9 mouse cellular contexts compared by ENCODE assay signal in the genomic region with DNA sequence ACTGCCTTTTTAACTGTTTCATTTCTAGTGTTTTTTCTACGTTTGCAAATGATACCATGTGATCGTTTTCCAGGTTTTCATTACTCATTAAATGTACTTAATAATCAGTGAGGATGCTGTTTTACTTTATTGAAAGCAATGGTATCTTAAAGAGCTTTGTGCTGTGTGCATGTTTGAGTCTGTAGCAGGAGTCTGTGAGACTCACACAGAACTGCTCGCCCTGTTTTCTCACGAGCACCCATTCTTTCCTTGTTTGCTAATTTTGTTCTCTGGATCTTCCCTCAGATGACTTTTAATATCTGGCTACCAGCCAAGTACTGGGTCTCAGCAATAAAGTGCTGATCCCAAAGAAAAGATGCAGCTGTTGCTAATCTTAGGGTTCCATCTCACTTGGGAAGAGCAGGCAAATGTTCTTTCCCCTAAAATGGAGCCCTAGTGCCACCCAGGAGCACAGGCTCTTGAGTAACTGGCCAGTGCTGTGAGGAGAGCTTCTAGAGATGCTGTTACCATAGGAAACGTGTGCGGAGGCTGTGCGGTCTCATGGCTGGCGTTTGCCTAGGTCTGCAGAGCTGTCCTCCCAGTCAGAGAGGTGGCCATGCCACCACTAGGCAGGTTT. TPM values are rescaled to one million over a fixed set of nuclear protein-coding genes. Genes with fewer than 3 reads are reported as not detected.
DNase-seq lines count a peak whose midpoint lies in the region; ATAC-seq and TF ChIP-seq lines count a peak whose summit lies in the region.
"Had no signal": no experiment of that assay in that cellular context is flagged by ENCODE, and none has a peak within 500 bp of the region (broad histone marks: within the 10 kb centered on the region; RNA-seq: fewer than 3 reads in every experiment).

No protein-coding gene starts in this region.

- no peak for ATAC-seq in kidney, embryonic 15.5 days (replicated peaks; ENCODE audit: low FRiP score)
- no peak for ATAC-seq in kidney, embryonic 16.5 days (ENCODE audit: low FRiP score, low TSS enrichment)
- ATAC-seq in embryonic facial prominence, embryonic 15.5 days (ENCODE audit: insufficient number of reproducible peaks, low FRiP score, low TSS enrichment, low read depth), result no peak
- ATAC-seq in hindbrain, embryonic 14.5 days (ENCODE audit: low FRiP score), result peak; percentile 28; the same call in 1 of the 2 replicates
- peak; percentile 33 for ATAC-seq in neural tube, embryonic 14.5 days (ENCODE audit: low read depth)
- ATAC-seq in liver, postnatal 0 days, result no peak

- TF ChIP-seq CTCF in liver, postnatal 0 days (IDR thresholded peaks at IDR 0.05; ENCODE audit: low read depth), result no peak

- TF ChIP-seq EP300 in liver, postnatal 0 days (IDR thresholded peaks at IDR 0.05; ENCODE audit: low read depth), result no peak

- 0 out of 2 replicates have a peak overlapping the region, but pooled peaks have one; percentile 10 for H3K4me2 ChIP-seq in kidney, embryonic 15.5 days
- no peak overlapping the region for H3K4me2 ChIP-seq in kidney, embryonic 16.5 days (replicated peaks; ENCODE audit: low read depth, low read length)
- 0 out of 2 replicates have a peak overlapping the region, but pooled peaks have one; percentile 2 for H3K4me2 ChIP-seq in embryonic facial prominence, embryonic 15.5 days (replicated peaks)
- peak overlapping the region; percentile 21 for H3K4me2 ChIP-seq in hindbrain, embryonic 14.5 days (replicated peaks)
- H3K4me2 ChIP-seq in neural tube, embryonic 14.5 days (ENCODE audit: low read depth, low read length), result 0 out of 2 replicates have a peak overlapping the region, but pooled peaks have one; percentile 1
- no peak overlapping the region for H3K4me2 ChIP-seq in liver, postnatal 0 days (ENCODE audit: low read depth, low read length)

- no peaks in the 10 kb centered on the region for H3K9me3 ChIP-seq in kidney, embryonic 15.5 days (replicated peaks)
- H3K9me3 ChIP-seq in kidney, embryonic 16.5 days (ENCODE audit: low read length), result no peaks in the 10 kb centered on the region
- no peaks in the 10 kb centered on the region for H3K9me3 ChIP-seq in embryonic facial prominence, embryonic 15.5 days (replicated peaks)
- no peaks in the 10 kb centered on the region for H3K9me3 ChIP-seq in hindbrain, embryonic 14.5 days (ENCODE audit: control insufficient read depth, low read length)
- no peaks in the 10 kb centered on the region for H3K9me3 ChIP-seq in neural tube, embryonic 14.5 days (ENCODE audit: control insufficient read depth, low read length)
- H3K9me3 ChIP-seq in liver, postnatal 0 days (ENCODE audit: low read length), result no peaks in the 10 kb centered on the region
- H3K9me3 ChIP-seq: G1E had no signal

- peak overlapping the region; percentile 13; the same call in 1 of the 2 replicates for H3K27ac ChIP-seq in kidney, embryonic 15.5 days
- H3K27ac ChIP-seq in kidney, embryonic 16.5 days (ENCODE audit: low read length), result no peak overlapping the region; the same call in 1 of the 2 replicates
- peak overlapping the region; percentile 28 for H3K27ac ChIP-seq in embryonic facial prominence, embryonic 15.5 days (replicated peaks)
- H3K27ac ChIP-seq in hindbrain, embryonic 14.5 days, result peak overlapping the region; percentile 81
- H3K27ac ChIP-seq in neural tube, embryonic 14.5 days (ENCODE audit: low read depth, low read length), result peak overlapping the region; percentile 66
- no peak overlapping the region for H3K27ac ChIP-seq in liver, postnatal 0 days (ENCODE audit: low read depth)

- no peak for DNase-seq in hindbrain, embryonic 14.5 days (ENCODE audit: low spot score)
- no peak for DNase-seq in liver, postnatal 0 days
- no peak for DNase-seq in right cerebral cortex, adult 18-20 months
- no peak for DNase-seq in right cerebral cortex, postnatal 25 days

- H3K4me1 ChIP-seq in kidney, embryonic 15.5 days, result peaks cover 16% of the 10 kb centered on the region
- peaks cover 7% of the 10 kb centered on the region; the same call in 1 of the 2 replicates for H3K4me1 ChIP-seq in kidney, embryonic 16.5 days (ENCODE audit: insufficient read depth, low read length)
- peaks cover 10% of the 10 kb centered on the region; the same call in 1 of the 2 replicates for H3K4me1 ChIP-seq in embryonic facial prominence, embryonic 15.5 days
- peaks cover 21% of the 10 kb centered on the region for H3K4me1 ChIP-seq in hindbrain, embryonic 14.5 days (replicated peaks; ENCODE audit: control insufficient read depth, insufficient read depth, low read length)
- H3K4me1 ChIP-seq in neural tube, embryonic 14.5 days (ENCODE audit: control insufficient read depth, insufficient read depth, low read length), result peaks cover 12% of the 10 kb centered on the region; the same call in 1 of the 2 replicates
- no peaks in the 10 kb centered on the region for H3K4me1 ChIP-seq in liver, postnatal 0 days (ENCODE audit: insufficient read depth)

- no peaks in the 10 kb centered on the region for H3K27me3 ChIP-seq in kidney, embryonic 15.5 days
- H3K27me3 ChIP-seq in kidney, embryonic 16.5 days (ENCODE audit: insufficient read depth, low read length), result no peaks in the 10 kb centered on the region
- H3K27me3 ChIP-seq in embryonic facial prominence, embryonic 15.5 days, result no peaks in the 10 kb centered on the region
- H3K27me3 ChIP-seq in hindbrain, embryonic 14.5 days (ENCODE audit: control insufficient read depth, insufficient read depth, low read length), result no peaks in the 10 kb centered on the region
- no peaks in the 10 kb centered on the region for H3K27me3 ChIP-seq in neural tube, embryonic 14.5 days (ENCODE audit: control insufficient read depth, insufficient read depth, low read length)
- H3K27me3 ChIP-seq in liver, postnatal 0 days (ENCODE audit: insufficient read depth, low read length), result no peaks in the 10 kb centered on the region

- peaks cover 39% of the 10 kb centered on the region for H3K36me3 ChIP-seq in kidney, embryonic 15.5 days
- peaks cover 8% of the 10 kb centered on the region for H3K36me3 ChIP-seq in kidney, embryonic 16.5 days (ENCODE audit: insufficient read depth, low read length)
- peaks cover 3% of the 10 kb centered on the region for H3K36me3 ChIP-seq in embryonic facial prominence, embryonic 15.5 days
- peaks cover 64% of the 10 kb centered on the region for H3K36me3 ChIP-seq in hindbrain, embryonic 14.5 days (replicated peaks; ENCODE audit: control insufficient read depth, insufficient read depth)
- peaks cover 14% of the 10 kb centered on the region for H3K36me3 ChIP-seq in neural tube, embryonic 14.5 days (ENCODE audit: control insufficient read depth, insufficient read depth, low read length)
- H3K36me3 ChIP-seq in liver, postnatal 0 days (replicated peaks; ENCODE audit: insufficient read depth, low read length), result peaks cover 24% of the 10 kb centered on the region

- WGBS in kidney, embryonic 15.5 days, result 63% methylated on average over 8 of the region's 8 CpGs
- WGBS in kidney, embryonic 16.5 days, result 68% methylated on average over 8 of the region's 8 CpGs
- WGBS in embryonic facial prominence, embryonic 15.5 days, result 44% methylated on average over 8 of the region's 8 CpGs
- WGBS in hindbrain, embryonic 14.5 days, result 38% methylated on average over 8 of the region's 8 CpGs
- WGBS in neural tube, embryonic 14.5 days, result 37% methylated on average over 8 of the region's 8 CpGs
- 83% methylated on average over 8 of the region's 8 CpGs for WGBS in liver, postnatal 0 days (ENCODE audit: insufficient replicate concordance)

- no peak overlapping the region for H3K9ac ChIP-seq in kidney, embryonic 15.5 days
- H3K9ac ChIP-seq in kidney, embryonic 16.5 days (replicated peaks; ENCODE audit: low read length), result no peak overlapping the region
- H3K9ac ChIP-seq in embryonic facial prominence, embryonic 15.5 days, result no peak overlapping the region
- no peak overlapping the region for H3K9ac ChIP-seq in hindbrain, embryonic 14.5 days
- H3K9ac ChIP-seq in neural tube, embryonic 14.5 days (replicated peaks; ENCODE audit: low read depth, low read length), result no peak overlapping the region
- no peak overlapping the region for H3K9ac ChIP-seq in liver, postnatal 0 days (replicated peaks)

- H3K4me3 ChIP-seq in kidney, embryonic 15.5 days (replicated peaks), result no peak overlapping the region
- H3K4me3 ChIP-seq in kidney, embryonic 16.5 days (ENCODE audit: low read length), result no peak overlapping the region
- no peak overlapping the region for H3K4me3 ChIP-seq in embryonic facial prominence, embryonic 15.5 days (replicated peaks)
- no peak overlapping the region for H3K4me3 ChIP-seq in hindbrain, embryonic 14.5 days (replicated peaks; ENCODE audit: low read length)
- no peak overlapping the region for H3K4me3 ChIP-seq in neural tube, embryonic 14.5 days (ENCODE audit: low read depth, low read length)
- no peak overlapping the region for H3K4me3 ChIP-seq in liver, postnatal 0 days (ENCODE audit: low read depth, low read length)

RNA-seq across cellular contexts. Expression of gene Kidins220, which starts 59.7 kb away (rescaled TPM):
- 28.6 and 31.1 TPM in 2 replicates for polyA plus RNA-seq in kidney, embryonic 15.5 days (2015; fragmentation: Nextera tagmentation; extraction: Ambion mirVana)
- polyA plus RNA-seq in kidney, embryonic 16.5 days (2015; fragmentation: Nextera tagmentation; extraction: Ambion mirVana), result 36.7 and 39.6 TPM in 2 replicates
- polyA plus RNA-seq in embryonic facial prominence, embryonic 15.5 days (2015; fragmentation: Nextera tagmentation; extraction: Ambion mirVana), result 26.1 and 26.8 TPM in 2 replicates
- 174 and 189 TPM in 2 replicates for polyA plus RNA-seq in hindbrain, embryonic 14.5 days (2014; fragmentation: Nextera tagmentation; extraction: Ambion mirVana)
- 171 and 197 TPM in 2 replicates for polyA plus RNA-seq in neural tube, embryonic 14.5 days (2014; fragmentation: Nextera tagmentation; extraction: Ambion mirVana)
- polyA plus RNA-seq in liver, postnatal 0 days (2015; fragmentation: Nextera tagmentation; extraction: Ambion mirVana), result 3.7 and 4.4 TPM in 2 replicates

Comparison
In these comparisons a context has a peak if more than half of its experiments do, and no peak if none do; other contexts are left out.
1. H3K27ac ChIP-seq: peak in kidney, embryonic 15.5 days (single experiment), embryonic facial prominence, embryonic 15.5 days (single experiment), hindbrain, embryonic 14.5 days (single experiment) and neural tube, embryonic 14.5 days (single experiment); none in kidney, embryonic 16.5 days (single experiment) and liver, postnatal 0 days (single experiment).
2. H3K4me2 ChIP-seq: peak in kidney, embryonic 15.5 days (single experiment), embryonic facial prominence, embryonic 15.5 days (single experiment), hindbrain, embryonic 14.5 days (single experiment) and neural tube, embryonic 14.5 days (single experiment); none in kidney, embryonic 16.5 days (single experiment) and liver, postnatal 0 days (single experiment).
3. ATAC-seq: peak in hindbrain, embryonic 14.5 days (single experiment) and neural tube, embryonic 14.5 days (single experiment); none in kidney, embryonic 15.5 days (single experiment), kidney, embryonic 16.5 days (single experiment), embryonic facial prominence, embryonic 15.5 days (single experiment) and liver, postnatal 0 days (single experiment).